Mouse (Mus musculus) kidney, adult 2 months (tissue): ENCODE data around the gene Cda.

Experiments used
- CTCF ChIP-seq: fragments of 200-500 bp; conservative IDR thresholded peaks from 2 replicates; pipeline ENCODE4 v1.5.1; 2011; ENCODE audit warnings: low read depth, mild to moderate bottlenecking, control low read depth, low read length, moderate library complexity, mixed read lengths; ENCODE audit not compliant: insufficient read depth, insufficient read length
- POLR2A ChIP-seq: fragments of 200-500 bp; IDR thresholded peaks from one replicate; pipeline ENCODE4 v1.6.1; 2011; ENCODE audit warnings: low read depth, low read length, control low read depth

- TF ChIP-seq CTCF (peak; percentile 71), POLR2A (no peak)
Observed at GRCm38 (mm10) chr4:138404806-138405205, 37.0 kb upstream of the Cda start.
